Mouse (Mus musculus): ENCODE results near the gene Gm5129.
"Not testable (repeated sequence)": the region's sequence is repeated elsewhere in the genome, so short reads cannot be mapped to it uniquely, and the experiment has no call there.

The Gm5129 gene

GRCm38 (mm10) chr5:29735557-29736061 is at the start of gene Gm5129, which contains the start of gene Dnajb6:
Gene Gm5129, minus strand, starts transcription at chr5:29735936.
Gene Dnajb6, plus strand, starts transcription at chr5:29735688.
- DNase-seq (ENCODE audit: low read depth, low spot score): peak; percentile 98

DNA sequence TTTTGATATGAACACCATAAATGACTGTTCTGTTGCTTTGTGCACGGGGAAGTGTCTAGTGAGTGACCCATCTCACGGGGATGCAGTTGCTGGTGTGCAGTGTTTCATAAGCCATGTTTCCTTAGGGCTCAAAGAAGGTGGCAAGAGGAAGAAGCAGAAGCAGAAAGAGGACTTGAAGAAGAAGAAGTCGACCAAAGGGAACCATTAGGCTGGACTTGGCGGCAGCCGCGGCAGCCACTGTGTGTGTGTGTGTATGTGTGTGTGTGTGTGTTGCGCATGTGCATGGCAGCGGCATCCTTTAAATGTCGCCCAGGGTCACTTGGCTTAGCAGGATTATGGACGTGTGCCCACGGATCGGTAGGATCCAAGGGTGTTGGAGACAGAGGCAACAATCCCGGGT is 49.2 kb upstream of the Gm5129 start:
- not testable (repeated sequence) for DNase-seq (ENCODE audit: low read depth, low spot score)

- DNase-seq (ENCODE audit: low read depth, low spot score): no peak
Observed at GRCm38 (mm10) chr5:29782261-29782660, 46.5 kb upstream of the Gm5129 start.

GRCm38 (mm10) chr5:29779733-29780132 is 44.0 kb upstream of the Gm5129 start:
- not testable (repeated sequence) for DNase-seq (ENCODE audit: low read depth, low spot score)

- DNase-seq (ENCODE audit: low read depth, low spot score): no peak
Observed at GRCm38 (mm10) chr5:29778029-29778428, 42.3 kb upstream of the Gm5129 start.

GRCm38 (mm10) chr5:29775437-29775836 is 39.7 kb upstream of the Gm5129 start:
- no peak for DNase-seq (ENCODE audit: low read depth, low spot score)

DNA sequence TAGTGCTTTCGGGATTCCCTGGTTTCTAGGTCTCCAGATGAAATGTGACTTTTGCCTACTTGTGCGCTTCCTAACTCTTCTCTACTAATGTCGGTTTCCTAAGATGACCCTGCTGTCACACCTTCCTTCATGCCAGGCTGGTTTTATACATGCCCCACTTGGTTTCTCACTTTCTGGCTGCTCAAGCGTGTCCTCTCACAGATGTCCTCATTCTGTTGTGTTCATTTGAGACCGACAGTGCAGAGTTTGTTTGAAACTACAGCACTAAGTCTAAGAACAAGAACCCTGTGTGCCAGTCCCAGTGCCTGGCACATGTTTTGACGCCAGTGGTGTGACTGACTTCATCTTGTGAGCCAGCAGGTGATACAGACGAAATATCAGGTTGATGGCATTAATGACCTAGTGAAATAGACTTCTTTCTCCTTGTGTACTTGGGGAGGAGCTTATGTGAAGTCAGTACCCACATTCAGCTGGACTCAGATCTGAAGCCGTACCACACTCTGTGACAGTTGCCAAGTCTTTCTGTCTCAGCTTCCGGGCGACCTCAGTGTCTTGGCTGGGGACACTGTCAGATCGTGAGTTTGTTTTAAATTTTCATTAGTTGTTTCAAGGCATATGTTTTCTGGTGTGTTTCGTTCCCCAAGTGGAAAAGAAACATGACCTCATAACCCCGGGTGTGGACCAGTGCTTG is 37.9 kb upstream of the Gm5129 start:
- DNase-seq (ENCODE audit: low read depth, low spot score): peak; percentile 87

- DNase-seq (ENCODE audit: low read depth, low spot score): peak; percentile 50
Observed at GRCm38 (mm10) chr5:29772651-29773330, 37.1 kb upstream of the Gm5129 start.

GRCm38 (mm10) chr5:29772038-29772437 is 36.3 kb upstream of the Gm5129 start:
- DNase-seq (ENCODE audit: low read depth, low spot score): peak; percentile 63

GRCm38 (mm10) chr5:29770935-29771334 is 35.2 kb upstream of the Gm5129 start:
- peak; percentile 48 for DNase-seq (ENCODE audit: low read depth, low spot score)

- DNase-seq (ENCODE audit: low read depth, low spot score): no peak
Observed at GRCm38 (mm10) chr5:29759318-29759717, 23.6 kb upstream of the Gm5129 start.

DNA sequence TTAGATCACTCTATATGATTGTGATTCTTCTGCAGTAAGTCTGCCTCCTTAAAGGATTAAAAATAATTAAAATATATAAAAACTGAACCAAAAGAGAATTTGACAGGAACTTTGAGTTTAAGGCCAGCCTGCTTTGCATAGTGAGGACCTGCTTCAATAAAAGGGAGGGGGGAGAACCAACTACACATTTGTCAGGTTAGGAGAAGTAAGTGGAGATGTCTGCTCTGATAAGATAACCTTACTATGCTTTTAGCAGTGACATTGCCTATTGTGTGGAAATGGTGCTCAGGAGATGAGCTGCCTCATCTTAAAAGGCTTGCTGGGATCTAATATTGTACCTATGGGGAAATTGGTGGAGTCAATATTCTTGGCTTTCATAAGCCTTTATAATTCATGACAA is 17.2 kb upstream of the Gm5129 start:
- no peak for DNase-seq (ENCODE audit: low read depth, low spot score)

DNA sequence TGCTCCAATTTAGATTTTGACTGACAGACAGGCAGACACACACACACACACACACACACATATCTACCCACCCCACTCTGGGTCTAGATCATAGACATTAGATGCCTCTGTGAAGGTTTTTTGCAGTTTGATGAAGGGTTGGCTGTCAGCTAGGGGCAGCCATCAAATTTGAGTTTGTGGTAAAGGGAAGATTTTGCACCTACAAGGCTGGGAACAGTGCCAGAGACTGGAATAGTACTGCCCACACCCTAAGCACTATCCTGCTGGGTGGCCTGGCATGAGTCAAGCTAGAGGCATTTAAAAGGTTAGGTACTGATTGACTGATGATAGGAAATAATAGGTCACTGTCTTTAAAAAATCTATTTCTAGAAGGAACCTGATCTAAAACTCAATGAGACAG is 15.6 kb upstream of the Gm5129 start:
- no peak for DNase-seq (ENCODE audit: low read depth, low spot score)

- no peak for DNase-seq (ENCODE audit: low read depth, low spot score)
Observed at GRCm38 (mm10) chr5:29747661-29748060, 11.9 kb upstream of the Gm5129 start.

DNA sequence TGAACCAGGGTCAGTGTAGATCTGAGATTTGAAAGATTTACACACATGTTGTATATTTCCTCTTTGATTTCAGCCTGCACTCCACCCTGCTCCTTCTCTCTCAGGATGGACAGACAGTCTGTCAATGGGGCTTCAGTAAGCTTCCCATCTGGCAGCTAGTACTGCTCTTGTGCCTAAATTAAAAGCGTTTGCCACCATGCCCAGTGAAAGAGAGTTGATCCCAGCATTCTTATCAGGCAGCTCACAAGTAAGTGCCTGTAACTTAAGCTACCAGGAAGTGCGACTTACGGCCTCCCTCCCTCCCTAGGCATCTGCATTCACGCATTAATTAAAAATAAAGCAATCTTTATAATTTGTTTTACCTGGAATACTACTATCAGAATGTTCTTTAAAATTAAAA is 5.4 kb upstream of the Gm5129 start:
- no peak for DNase-seq (ENCODE audit: low read depth, low spot score)

GRCm38 (mm10) chr5:29740651-29741050 is 4.9 kb upstream of the Gm5129 start:
- DNase-seq (ENCODE audit: low read depth, low spot score): no peak

GRCm38 (mm10) chr5:29738076-29738475 is 2.3 kb upstream of the Gm5129 start:
- DNase-seq (ENCODE audit: low read depth, low spot score): no peak

GRCm38 (mm10) chr5:29737471-29737870 is 1.7 kb upstream of the Gm5129 start:
- DNase-seq (ENCODE audit: low read depth, low spot score): no peak

- peak; percentile 48 for DNase-seq (ENCODE audit: low read depth, low spot score)
Observed at GRCm38 (mm10) chr5:29736942-29737341, 1.2 kb upstream of the Gm5129 start.

DNA sequence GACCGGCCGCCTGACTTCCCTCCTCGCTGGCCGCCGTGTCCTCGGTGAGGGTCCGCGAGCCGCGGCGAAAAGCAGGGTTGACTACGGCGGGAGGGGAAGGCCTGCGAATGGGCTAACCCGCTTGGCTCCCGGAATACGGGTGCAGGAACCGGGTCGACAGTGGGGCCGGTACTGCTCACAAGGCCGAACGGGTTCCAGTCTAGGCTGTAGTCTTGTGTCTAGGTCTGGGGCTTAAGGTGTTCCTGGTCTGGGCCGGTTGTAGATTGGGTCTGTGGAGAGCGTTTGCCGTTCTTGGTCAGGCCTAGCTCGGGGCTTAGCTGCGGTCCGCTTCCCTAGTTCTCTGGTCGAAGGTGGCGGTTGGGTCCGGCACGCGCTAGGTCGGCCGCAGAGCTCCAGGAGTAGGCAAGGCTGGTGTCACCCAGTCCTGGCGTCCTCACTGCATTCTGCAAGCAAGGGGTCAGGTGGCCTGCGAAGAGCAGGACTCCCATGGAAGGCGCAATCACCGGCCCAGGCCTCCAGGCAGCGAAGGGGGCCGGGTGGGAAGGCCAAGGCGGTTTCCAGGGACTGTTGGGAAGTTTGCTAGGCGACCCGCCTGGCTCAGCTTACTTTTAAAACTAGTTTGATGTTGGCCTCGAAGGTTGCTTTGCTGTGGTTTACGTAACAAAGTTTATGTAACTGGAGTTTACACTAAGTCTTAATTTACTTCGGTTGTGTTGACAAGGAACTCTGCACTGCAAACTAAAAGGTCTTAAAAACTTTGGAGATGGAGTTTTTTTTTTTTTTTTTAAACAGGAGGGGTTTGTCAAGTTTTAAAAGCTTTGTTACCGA is 551 bp upstream of the Gm5129 start:
- DNase-seq (ENCODE audit: low read depth, low spot score): no peak

GRCm38 (mm10) chr5:29734831-29735510 is 765 bp downstream of the Gm5129 start:
- peak; percentile 63 for DNase-seq (ENCODE audit: low read depth, low spot score)

All from A20 (cell line).